Mouse (Mus musculus) brain, adult 10 weeks (tissue): ENCODE measurements around the gene Sf3b2. TPM values are rescaled to one million over a fixed set of nuclear protein-coding genes. Genes with fewer than 3 reads are reported as not detected.

Experiments used
- polyA plus RNA-seq: library from polyadenylated mRNA; stranded (reverse); fragments of 350-450 nt; fragmentation: Illumina TruSeq; extraction: RNeasy Lipid Tissue Mini Kit (QIAGEN cat#74804); gene quantifications from one replicate; pipeline ENCODE4 v1.2.3, GENCODE M21; 2015; ENCODE audit warnings: low read depth, low replicate concordance

Sf3b2 gene
- 163 TPM for polyA plus RNA-seq

DNA sequence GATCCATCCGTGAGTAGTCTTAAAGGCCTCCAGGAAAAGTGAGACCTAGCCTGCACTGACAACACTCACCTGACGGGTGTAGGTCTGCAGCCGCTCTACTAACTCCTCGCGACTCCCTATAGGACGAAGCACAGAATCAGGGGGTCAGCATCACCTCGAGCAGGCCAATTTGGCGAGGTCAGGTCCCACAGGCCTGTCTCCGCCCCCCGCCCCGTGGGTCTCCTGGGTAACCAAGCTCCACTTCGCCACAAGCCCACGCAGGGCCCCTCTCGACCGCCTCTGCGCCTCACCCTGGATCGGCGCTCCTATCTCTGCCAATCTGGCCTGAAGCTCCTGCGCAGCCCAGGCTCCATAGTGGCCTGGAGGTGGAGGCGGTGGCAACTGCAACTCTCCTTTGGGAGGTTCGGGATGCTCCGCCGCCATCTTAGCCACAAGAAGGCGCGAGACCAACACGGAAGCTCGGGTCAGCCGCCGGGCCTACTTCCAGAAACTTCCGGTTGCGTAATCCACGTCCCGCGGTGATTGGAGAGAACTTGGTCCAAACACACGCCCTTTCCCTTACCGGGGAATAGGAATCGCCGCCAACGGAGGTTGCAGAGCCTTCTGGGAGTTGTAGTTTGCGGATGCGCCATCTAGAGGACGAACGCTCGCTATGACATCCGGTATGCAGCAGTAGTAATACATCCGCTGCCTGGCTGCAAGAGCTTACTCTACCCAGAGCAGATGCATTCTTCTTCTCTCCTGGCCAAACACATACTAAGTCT lies at the start of gene Sf3b2:
TSS of gene Sf3b2 (minus strand) at position 484 of the 764 bp plus-strand sequence.

GRCm38 (mm10) chr19:5335441-5335840 lies 40.2 kb upstream of the Sf3b2 start, which contains the start of gene Catsper1:
Gene Catsper1 (plus strand): TSS chr19:5335741.

DNA sequence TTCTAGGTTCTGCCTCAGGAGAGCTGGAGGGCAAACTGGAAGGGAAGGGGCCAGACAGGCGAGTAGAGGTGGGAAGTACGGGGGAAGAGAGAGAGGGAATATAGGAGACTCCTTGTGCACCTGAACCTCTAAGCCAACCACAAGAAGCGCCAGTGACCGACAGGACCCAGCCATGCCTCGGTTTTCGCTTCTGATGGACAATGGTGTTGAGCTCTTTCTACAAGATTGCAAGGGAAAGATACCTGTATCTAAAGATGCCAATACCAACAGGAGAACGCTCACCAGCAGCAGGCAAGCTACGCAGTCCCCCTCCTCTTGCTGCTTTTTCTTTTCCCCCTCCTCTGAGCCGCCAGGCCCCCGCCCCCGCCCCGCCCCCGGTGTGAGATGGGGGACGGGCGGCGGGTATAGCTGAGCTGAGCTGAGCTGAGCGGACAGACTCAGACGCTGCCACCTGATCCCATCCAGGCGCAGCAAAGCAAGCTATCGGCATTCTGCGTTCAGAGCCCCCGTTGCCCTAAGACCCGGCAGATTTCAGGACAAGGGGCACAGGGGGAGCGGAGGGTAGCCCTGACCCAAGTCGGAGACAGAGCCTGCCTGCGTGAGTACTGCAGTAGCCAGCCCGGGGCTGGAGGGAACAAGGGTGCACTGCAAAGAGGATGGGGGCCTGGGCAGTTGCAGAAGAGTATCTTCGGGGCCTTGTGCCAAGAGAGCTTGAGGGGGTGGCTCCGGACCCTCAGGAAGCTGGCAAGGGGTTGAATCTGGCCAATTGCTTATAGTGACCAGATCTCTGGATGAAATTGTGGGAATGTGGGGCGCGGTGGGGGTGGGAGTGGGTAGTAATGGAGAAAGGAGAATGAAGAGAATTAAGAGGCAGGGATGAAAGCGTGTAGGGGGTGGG lies 2.9 kb upstream of the Sf3b2 start, which contains the start of gene Gal3st3:
TSS of gene Gal3st3 (plus strand) at position 429 of the 898 bp plus-strand sequence.

GRCm38 (mm10) chr19:5272801-5273733 lies 22.2 kb downstream of the Sf3b2 start, which contains the start of gene Pacs1:
Gene Pacs1 (minus strand): TSS chr19:5273119.

Other genes starting within 250 kb of the Sf3b2 start
- gene Rin1, start 245.0 kb downstream of the Sf3b2 start, polyA plus RNA-seq: 38.7 TPM
- gene Cd248, start 227.4 kb downstream of the Sf3b2 start, polyA plus RNA-seq: 3.2 TPM
- gene Tmem151a, start 209.9 kb downstream of the Sf3b2 start, polyA plus RNA-seq: 107 TPM
- gene Yif1a, start 206.9 kb downstream of the Sf3b2 start, polyA plus RNA-seq: 32.8 TPM
- gene Cnih2, start 196.9 kb downstream of the Sf3b2 start, polyA plus RNA-seq: 266 TPM
- gene Rab1b, start 188.4 kb downstream of the Sf3b2 start, polyA plus RNA-seq: 157 TPM
- 211 TPM for gene Klc2, start 176.9 kb downstream of the Sf3b2 start, polyA plus RNA-seq
- gene Pacs1, start 22.3 kb downstream of the Sf3b2 start, polyA plus RNA-seq: 37.4 TPM
- 29.7 TPM for gene Gal3st3, start 2.9 kb upstream of the Sf3b2 start, polyA plus RNA-seq
- not detected for gene Catsper1, start 40.3 kb upstream of the Sf3b2 start, polyA plus RNA-seq
- gene Cst6, start 54.1 kb upstream of the Sf3b2 start, polyA plus RNA-seq: 38.9 TPM
- gene Eif1ad, start 71.3 kb upstream of the Sf3b2 start, polyA plus RNA-seq: 30.5 TPM
- gene Banf1, start 71.7 kb upstream of the Sf3b2 start, polyA plus RNA-seq: 117 TPM
- 47.6 TPM for gene Sart1, start 93.2 kb upstream of the Sf3b2 start, polyA plus RNA-seq
- gene Tsga10ip, start 107.1 kb upstream of the Sf3b2 start, polyA plus RNA-seq: not detected
- 429 TPM for gene Drap1, start 129.5 kb upstream of the Sf3b2 start, polyA plus RNA-seq
- gene AI837181, start 129.7 kb upstream of the Sf3b2 start, polyA plus RNA-seq: 80.0 TPM
- gene Fosl1, start 152.1 kb upstream of the Sf3b2 start, polyA plus RNA-seq: not detected
- 23.3 TPM for gene Ccdc85b, start 162.4 kb upstream of the Sf3b2 start, polyA plus RNA-seq
- gene Fibp, start 165.2 kb upstream of the Sf3b2 start, polyA plus RNA-seq: 87.6 TPM
- gene Ctsw, start 173.1 kb upstream of the Sf3b2 start, polyA plus RNA-seq: not detected
- 15.4 TPM for gene Efemp2, start 178.5 kb upstream of the Sf3b2 start, polyA plus RNA-seq
- gene Mus81, start 192.9 kb upstream of the Sf3b2 start, polyA plus RNA-seq: 32.4 TPM
- gene Cfl1, start 195.0 kb upstream of the Sf3b2 start, polyA plus RNA-seq: 1,416 TPM
- 3.0 TPM for gene 1700020D05Rik, start 208.3 kb upstream of the Sf3b2 start, polyA plus RNA-seq
- 96.1 TPM for gene Snx32, start 215.1 kb upstream of the Sf3b2 start, polyA plus RNA-seq